Mouse (Mus musculus) T-cell, adult 2 months (primary cell): ENCODE data around the gene Pop5.

Experiments used
- DNase-seq: peaks from one replicate; pipeline ENCODE4 v3.0.0; 2022; ENCODE audit warnings: low spot score

The Pop5 gene

DNA sequence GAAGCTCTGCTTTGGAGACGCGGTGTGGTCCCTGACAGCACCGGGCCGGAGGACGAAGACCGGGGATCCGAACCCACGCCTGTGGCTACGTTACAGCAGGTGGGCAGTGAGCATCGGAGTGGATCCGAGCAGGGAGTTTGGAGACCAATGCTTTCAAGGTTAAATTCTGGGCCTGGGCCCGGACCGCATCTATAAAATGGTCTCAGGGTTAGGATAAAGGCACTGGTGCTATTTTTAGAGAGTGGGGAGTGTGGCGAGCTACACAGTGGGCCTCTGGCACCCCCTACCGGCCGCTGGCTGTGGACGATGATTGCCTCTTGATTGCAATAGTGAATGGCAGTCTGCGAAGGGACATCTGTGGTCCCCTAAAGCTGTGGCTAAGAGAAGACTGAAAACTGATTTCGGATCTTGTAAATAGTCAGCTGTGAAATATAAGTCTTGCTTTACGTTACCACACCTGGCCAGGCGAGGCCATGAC, at the start of gene Pop5:
Gene Pop5 (plus strand): TSS at position 51 of the 478 bp plus-strand sequence.
- DNase-seq: peak; percentile 84

- no peak for DNase-seq
These were observed 49.1 kb upstream of the Pop5 start for GRCm38 (mm10) chr5:115186371-115187073.

DNA sequence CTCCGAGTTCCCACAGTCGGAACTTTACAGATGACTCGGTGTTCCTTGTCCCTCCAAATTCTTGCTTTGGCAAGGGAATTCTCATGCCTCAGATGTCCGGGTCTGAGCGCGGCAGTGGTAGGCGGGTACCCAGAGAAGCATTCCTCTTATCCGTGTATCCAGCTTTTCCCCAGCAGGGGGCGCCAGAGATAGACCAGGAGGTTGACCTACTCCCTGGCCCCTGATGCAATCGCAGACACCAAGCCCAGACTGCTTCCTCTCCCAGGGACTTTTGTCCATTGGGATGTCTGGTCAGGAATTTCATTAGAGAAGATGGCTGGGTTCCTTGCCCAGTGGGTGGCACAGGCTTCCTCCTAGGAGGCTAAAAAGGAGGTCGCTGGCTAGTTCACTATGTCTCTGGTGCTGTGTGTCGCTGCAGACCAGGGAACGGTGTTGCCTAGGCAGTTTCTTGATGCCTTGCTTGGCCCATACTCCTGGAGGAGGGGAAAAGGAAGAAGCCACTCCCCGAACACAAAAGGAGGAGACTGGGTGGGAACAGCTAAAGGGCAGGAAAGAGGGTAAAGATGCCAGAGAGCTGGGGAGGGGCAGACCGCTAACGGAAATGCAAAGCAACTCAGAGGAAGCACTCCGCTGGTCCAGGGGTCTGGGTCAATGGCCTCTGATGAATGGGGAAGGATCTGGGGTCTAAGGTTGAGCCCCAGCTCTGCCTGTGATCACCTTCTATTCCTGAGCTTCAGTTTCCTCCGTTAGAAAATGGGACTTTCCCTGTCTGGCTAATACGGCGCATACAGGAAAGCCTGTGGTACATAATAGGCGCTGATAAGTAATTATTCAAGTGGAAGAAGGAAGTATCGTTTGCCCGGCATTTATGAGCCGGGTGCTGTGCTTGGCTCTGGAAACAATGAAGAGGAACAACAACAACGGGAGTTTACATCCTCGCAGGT, 48.2 kb upstream of the Pop5 start:
- peak; percentile 81 for DNase-seq

DNA sequence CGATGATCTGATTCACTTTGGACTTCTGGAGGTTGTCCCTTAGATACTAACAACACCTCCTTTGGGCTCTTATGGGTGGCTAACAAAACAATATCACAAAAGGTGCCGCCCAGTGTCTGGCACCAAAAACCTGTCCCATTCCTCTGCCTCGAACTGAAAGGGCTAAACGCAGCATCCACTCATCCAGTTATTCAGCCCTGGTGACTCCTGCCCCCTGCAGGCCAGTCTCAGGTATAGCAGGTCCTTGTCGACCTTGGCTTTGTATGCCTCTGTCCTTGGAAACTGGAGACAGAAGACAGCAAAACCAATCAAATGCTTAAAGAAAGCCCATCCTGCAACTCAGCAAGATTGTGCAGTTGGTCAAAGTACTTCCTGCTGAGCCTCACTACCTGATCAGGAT, 46.8 kb upstream of the Pop5 start:
- DNase-seq: peak; percentile 61

DNA sequence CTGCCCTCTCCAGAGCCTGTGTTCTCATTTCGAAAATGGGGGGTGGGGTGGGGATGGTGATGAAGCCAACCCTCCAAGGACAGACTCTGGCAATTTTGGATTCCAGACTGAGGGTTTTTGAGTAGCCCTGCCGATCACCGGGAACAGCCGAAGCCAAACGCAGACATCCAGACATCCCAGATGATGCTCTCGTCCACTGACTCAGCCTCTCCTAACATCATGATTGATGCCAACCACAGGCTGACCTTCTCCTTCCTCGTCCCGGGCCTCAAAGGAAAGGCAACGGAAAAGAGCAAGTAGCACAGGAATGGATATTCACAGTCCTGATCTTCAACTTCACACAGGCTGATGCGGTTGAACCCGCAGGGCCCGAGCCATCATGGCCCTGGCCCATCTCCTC, 45.6 kb upstream of the Pop5 start:
- DNase-seq: no peak

- DNase-seq: no peak
These were observed 43.5 kb upstream of the Pop5 start for GRCm38 (mm10) chr5:115191880-115192827.

DNA sequence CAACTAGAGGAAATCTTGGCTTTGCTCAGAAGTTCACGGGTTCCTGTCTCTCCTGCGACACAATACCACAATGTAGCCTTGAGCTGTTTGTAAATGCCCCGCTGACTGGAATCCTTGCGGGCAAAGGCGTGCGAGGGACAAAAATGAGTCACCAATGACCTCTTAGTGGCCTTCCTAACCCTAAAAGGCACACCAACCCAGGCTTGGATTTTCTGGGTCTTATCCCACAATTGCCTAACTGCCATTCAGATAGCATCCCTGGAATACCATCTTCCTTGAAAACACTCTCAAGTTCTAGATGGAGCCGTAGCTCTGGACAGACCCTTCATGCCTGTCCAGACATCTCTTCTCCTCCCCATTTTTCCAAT, 42.8 kb upstream of the Pop5 start:
- no peak for DNase-seq

DNA sequence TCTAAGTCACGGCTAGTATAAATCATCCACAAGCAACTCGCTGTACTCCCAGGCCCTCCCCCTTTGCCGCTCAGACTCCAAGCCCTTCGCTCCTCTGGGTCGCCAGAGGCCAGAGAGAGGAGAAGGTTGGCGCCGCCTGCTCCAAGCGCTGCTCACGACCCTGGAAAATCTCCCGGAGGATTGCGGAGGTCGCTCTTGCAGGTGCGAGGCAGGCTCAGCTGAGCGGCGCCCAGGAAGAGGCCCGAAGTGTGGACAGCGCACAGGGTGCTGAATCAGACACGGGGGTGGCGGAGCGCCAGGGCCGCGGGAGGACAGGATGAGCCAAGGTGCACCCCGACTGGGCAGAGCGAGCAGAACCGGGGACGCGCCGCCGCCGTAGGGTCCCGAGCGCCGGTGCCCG, 42.4 kb upstream of the Pop5 start:
- peak; percentile 52 for DNase-seq

- peak; percentile 59 for DNase-seq
These were observed 41.7 kb upstream of the Pop5 start, which contains the start of gene Cabp1 for GRCm38 (mm10) chr5:115193669-115194625. TSS of gene Cabp1 (minus strand) at chr5:115194381.

- DNase-seq: no peak
These were observed 40.9 kb upstream of the Pop5 start for GRCm38 (mm10) chr5:115194626-115195221.

DNA sequence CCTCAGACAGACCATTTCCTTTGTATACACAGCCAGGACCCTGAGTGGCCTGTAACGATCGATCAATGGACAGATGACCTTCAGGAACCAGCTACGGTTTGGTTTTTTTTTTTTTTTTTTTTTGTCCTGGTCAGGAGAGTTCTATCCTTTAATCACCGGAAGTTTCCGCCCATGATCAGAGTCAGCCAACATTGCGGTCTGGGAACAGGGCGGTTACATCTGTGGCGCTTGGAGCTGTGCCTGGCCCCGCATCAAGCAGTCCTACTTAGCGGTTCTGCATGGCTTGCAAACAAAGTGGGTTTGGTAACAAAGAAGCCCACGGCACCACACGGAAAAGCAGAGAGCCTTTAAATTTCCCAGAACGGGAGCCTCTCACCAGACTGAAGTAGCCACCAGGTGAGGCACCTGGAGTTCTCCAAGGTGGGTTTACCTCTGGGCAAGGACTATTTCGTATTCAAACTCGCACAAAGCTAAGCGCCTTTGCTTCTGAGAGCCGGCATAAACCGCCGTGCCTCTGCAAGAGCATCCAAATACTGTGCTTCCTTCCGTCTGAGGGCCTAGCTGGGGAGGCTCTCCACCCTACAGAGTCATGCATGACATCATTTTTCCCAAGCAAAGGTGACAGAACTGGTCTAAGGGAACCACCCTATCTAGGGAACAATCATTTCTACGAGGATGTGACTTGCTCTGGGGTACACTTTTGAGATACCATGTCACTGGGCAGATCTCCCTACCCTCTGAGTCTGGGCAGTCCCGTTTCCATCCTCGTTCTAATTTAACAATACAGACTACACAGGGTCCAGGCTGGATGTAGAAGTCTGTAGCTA, 31.7 kb upstream of the Pop5 start:
- DNase-seq: no peak

- no peak for DNase-seq
These were observed 30.9 kb upstream of the Pop5 start for GRCm38 (mm10) chr5:115204562-115205311.

GRCm38 (mm10) chr5:115207244-115207643, 28.4 kb upstream of the Pop5 start:
- DNase-seq: no peak

GRCm38 (mm10) chr5:115207892-115208291, 27.7 kb upstream of the Pop5 start:
- no peak for DNase-seq

- DNase-seq: no peak
These were observed 27.0 kb upstream of the Pop5 start for GRCm38 (mm10) chr5:115208601-115209000.

GRCm38 (mm10) chr5:115210380-115210779, 25.3 kb upstream of the Pop5 start:
- DNase-seq: peak; percentile 34

- DNase-seq: no peak
These were observed 23.2 kb upstream of the Pop5 start for GRCm38 (mm10) chr5:115212451-115212850.

- no peak for DNase-seq
These were observed 22.8 kb upstream of the Pop5 start for GRCm38 (mm10) chr5:115212861-115213260.

- no peak for DNase-seq
These were observed 20.8 kb upstream of the Pop5 start for GRCm38 (mm10) chr5:115214864-115215263.
